Mouse (Mus musculus): ENCODE measurements around the gene Cdk17. TPM values are rescaled to one million over a fixed set of nuclear protein-coding genes. Genes with fewer than 3 reads are reported as not detected.

Gene Cdk17
- 10 to 100 TPM; 28.0 to 28.3 TPM for total RNA-seq (2021)
- long read RNA-seq, experiment 1, transcript Cdk17-201 (17 exons, 3,615 nt), result major isoform, 23 of 32 reads
- long read RNA-seq, experiment 1, partial matches to known transcripts, result 5 of 32 reads
- long read RNA-seq, experiment 1, other reads (novel, unspliced or antisense), result 4 of 32 reads
- long read RNA-seq, experiment 2, transcript Cdk17-201 (17 exons, 3,615 nt), result major isoform, 33 of 47 reads
- long read RNA-seq, experiment 2, partial matches to known transcripts, result 8 of 47 reads
- long read RNA-seq, experiment 2, other reads (novel, unspliced or antisense), result 6 of 47 reads

DNA sequence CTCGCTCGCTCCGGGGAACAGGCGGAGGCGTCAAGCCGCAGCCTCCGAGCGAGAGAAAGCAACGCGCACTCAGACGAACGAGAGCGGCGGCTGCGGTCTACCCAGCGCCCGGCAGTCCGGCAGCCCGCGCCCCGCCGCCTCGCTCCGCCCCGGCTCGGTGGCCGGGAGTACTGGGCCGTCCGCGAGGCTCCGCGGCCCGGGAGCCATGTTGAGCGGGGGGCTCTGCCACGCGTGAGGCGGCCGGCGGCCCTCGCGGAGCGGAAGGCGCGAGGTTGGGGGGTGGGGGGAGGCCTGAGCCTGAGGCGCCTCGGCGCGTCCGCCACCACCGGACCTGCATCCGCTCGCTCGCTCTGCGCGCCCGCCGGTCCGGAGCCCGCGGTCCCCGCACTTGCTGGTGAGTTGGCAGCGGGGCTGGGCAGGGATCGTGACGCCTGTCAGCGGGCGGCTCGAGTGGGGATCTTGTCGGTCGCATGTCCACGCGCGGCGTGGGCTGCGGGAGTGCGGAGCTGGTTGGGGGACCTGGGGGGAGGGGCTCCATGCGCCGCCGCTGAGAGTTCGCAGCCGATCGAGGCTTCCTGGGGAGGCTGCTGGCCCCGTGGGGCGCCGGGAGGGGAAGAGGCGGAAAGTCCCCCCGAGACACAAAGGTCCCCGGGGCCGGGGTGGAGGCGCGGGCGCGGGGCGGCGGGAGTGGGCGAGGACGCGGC is at the start of gene Cdk17:
TSS of gene Cdk17 (plus strand) at position 69 of the 704 bp plus-strand sequence.
- peak; percentile 73 to 79 for DNase-seq
- intact Hi-C loops (cut with DNase I), result loop anchor here (2.0 to 10.0 kb wide), 4 partner anchors 81 to 294 kb away; partner anchors contain the start of gene Lta4h

- intact Hi-C loops (cut with DNase I), result no loop called here
- no peak for DNase-seq
Measured at GRCm38 (mm10) chr10:93111412-93111811, 49.3 kb upstream of the Cdk17 start.

DNA sequence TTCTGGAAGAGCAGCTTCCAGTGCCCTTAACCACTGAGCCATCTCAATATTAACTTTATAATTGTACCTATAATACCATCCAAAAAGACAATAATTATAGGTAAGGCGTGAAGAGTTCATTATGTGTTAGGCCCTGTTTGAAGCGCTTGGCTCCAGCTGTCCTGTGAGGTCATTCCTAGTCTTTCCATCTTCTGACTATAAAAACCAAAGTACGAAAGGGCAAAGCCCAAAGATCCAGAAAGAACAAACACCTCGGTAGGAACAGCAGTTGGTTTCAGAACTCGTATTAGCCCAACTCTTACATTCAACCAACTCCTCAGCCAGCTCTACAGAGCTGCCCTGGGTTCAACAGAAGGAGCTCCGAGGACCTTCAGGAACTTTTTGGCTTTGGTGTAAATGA is 48.7 kb upstream of the Cdk17 start:
- DNase-seq, result no peak
- intact Hi-C loops (cut with DNase I), result no loop called here

DNA sequence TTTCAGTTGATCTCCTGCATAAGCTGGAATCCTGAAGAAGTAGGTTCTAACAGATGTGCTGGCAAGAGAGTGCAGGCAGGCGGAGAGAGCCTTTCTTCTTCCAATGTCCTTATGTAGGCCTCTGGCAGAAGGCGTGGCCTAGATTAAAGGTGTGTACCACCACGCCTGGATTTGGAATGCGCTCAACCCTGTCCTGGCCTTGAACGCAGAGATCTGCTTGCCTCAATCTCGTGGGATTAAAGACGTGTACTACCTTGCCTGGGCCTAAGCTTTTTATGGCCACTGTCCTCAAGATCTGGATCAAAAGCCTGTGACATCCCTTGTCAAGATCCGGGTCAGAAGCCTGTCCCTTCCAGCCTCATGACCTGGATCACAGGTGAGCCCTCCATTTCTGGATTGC is 46.7 kb upstream of the Cdk17 start:
- intact Hi-C loops (cut with DNase I), result no loop called here
- no peak for DNase-seq

DNA sequence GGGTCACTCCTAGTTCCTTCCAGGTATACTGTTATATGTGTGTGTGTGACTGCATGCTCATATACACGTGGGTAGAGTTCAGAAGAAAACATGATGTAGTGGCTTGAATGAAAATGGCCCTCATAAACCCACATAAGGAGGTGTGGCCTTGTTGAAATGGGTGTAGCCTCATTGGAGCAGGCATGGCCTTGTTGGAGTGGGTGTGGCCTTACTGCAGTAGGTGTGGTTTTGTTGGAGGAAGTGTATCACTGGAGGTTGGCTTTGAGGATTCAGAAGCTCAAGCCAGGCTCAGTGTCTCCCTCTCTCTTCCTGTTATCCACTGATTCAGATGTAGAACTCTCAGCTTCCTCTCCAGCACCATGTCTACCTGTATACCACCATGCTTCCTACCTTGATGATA is 45.9 kb upstream of the Cdk17 start:
- intact Hi-C loops (cut with DNase I), result no loop called here

GRCm38 (mm10) chr10:93115743-93116142 is 44.9 kb upstream of the Cdk17 start:
- intact Hi-C loops (cut with DNase I), result no loop called here
- DNase-seq, result no peak

More for the DNA sequence above, 45.9 kb upstream of the Cdk17 start:
- DNase-seq, result no peak

- no peak for DNase-seq
- intact Hi-C loops (cut with DNase I), result no loop called here
Measured at GRCm38 (mm10) chr10:93116636-93117035, 44.0 kb upstream of the Cdk17 start.

GRCm38 (mm10) chr10:93119809-93120208 is 40.9 kb upstream of the Cdk17 start:
- intact Hi-C loops (cut with DNase I), result no loop called here
- DNase-seq, result no peak

DNA sequence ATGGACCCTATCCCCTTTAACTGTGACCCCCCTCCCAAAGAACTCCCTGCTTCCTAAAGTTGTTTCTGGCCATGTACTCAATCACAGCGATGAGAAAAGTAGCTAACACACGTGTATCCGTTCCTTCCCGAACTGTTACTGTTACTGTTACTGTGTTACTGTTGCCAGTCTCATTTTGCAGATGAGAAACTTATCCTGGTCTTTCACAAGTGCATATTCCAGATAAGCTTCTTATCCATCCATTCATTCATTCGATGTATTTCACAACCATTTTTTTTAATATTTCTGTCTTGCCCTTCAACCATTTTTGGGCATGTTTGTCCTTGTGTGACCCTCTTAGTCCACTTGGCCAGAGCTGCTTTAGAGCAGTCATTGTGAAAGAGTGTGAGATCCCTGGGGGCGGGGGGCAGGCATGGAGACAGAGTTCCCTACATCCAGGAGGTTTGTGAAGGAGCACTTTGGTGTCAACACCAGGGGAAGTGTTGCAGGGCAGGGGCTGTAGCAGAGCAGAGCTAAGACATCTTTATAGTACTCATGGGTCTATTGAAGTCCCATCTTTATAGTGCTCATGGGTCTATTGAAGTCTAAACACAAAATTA is 39.3 kb upstream of the Cdk17 start:
- intact Hi-C loops (cut with DNase I), result no loop called here

GRCm38 (mm10) chr10:93122399-93123184 is 38.1 kb upstream of the Cdk17 start:
- intact Hi-C loops (cut with DNase I), result no loop called here
- DNase-seq, result no peak

More for the DNA sequence above, 39.3 kb upstream of the Cdk17 start:
- no peak for DNase-seq

DNA sequence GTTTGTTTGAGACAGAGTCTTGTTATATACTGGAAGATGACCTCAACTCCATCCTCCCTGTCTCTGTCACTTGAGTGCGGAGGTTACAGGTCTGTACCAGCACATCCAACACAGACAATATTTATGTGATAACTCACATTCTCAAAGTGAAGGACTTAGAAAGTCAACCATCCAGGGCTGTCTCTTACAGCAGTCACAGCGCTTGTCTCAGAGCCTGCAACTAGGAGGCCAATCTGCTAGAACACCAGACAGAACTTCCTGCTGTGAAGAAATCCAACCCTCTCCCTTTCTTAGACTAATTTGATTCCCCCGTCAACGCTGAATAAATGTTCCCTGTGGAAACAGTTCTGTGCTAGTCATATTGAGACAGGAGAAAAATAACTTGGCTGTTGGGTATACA is 37.4 kb upstream of the Cdk17 start:
- DNase-seq, result no peak
- intact Hi-C loops (cut with DNase I), result no loop called here

DNA sequence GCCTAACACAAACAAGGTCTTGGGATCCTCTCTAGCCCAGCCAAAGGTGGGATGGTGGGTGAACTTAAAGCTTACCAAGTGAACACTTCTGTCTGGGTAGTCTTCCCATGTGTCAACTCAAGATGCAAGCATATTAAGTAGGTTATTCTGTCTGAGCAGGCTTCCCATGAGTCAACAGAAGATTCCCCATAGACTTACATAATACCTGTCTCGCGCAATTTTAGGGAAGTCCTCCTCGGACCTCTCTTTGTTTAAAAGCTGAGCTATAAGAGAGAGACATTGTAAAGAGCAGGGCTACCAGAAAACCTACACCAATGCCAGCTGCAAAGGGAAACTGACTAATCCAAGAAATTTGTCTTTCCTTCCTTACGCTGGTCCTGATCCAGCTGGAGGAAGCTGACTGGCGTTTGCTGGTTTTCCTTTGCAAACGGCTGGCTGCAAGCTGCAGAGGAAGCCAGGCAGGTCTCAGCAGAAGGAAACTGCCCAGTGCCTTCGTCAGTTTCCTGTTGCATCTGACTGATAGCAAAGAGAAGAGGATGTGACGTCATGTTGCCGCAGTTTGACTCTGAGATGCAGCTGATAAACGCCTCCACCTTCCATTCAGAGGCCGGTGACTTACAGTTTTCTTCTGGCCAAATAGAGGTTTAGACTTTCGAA is 36.6 kb upstream of the Cdk17 start:
- intact Hi-C loops (cut with DNase I), result no loop called here
- DNase-seq, result peak; percentile 56 to 65

GRCm38 (mm10) chr10:93126025-93126424 is 34.6 kb upstream of the Cdk17 start:
- no peak for DNase-seq
- intact Hi-C loops (cut with DNase I), result no loop called here

- intact Hi-C loops (cut with DNase I), result no loop called here
- no peak for DNase-seq
Measured at GRCm38 (mm10) chr10:93128566-93128965, 32.1 kb upstream of the Cdk17 start.

GRCm38 (mm10) chr10:93129345-93129744 is 31.3 kb upstream of the Cdk17 start:
- intact Hi-C loops (cut with DNase I), result no loop called here
- DNase-seq, result no peak

GRCm38 (mm10) chr10:93129904-93130455 is 30.7 kb upstream of the Cdk17 start:
- intact Hi-C loops (cut with DNase I), result no loop called here
- no peak for DNase-seq

DNA sequence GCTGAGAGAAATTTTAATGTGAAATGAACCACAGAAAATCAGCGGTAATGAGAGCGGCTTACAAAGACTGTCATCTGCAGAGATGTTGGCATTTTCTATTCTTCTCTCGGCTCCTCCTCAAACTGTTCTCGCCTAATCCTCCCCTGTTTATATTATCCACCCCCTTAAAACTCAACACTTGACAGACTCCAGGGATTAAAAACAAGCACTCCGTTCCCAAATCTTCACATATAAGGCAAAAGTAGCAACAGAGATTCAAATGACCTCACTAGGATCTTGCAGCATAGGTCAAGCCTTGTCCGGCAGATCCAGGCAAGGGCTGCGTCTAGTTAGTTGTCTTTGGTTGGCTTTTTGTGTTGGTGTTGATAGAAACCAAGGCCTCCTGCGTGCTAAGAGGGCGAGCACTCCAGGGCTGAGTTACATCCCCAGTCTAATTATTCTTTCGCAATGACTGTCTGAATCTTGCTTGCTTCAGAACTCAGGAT is 30.2 kb upstream of the Cdk17 start:
- DNase-seq, result no peak

DNA sequence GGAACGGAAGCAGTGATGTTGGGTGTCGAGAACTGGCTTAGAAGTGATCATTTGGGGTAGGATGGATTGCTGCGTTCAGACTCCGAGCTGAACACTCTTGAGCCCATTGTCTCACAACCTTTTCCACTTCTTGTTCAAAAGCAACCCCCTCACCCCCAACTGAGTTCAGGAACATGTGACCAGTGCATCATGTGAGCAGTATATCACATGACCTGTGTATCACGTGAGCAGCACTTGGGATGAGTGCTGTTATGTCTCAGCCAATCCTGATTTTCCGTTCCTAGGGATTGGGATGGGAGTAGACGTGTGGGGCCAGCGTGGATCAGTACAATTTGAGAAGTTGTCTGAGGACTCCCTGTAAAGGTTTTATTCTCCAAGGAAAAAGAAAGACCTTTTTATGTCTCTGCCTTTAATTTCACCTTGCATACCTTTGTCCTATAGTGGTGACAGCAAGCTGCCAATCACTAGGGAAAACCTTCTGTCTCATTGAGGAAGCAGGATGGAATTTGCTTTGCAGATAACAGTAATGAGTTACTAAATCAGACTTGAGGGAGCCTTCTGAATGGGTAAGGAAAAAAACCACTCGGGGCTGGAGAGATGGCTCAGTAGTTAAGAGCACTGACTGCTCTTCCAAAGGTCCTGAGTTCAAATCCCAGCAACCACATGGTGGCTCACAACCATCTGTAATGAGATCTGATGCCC is 28.7 kb upstream of the Cdk17 start:
- no peak for DNase-seq

More for the DNA sequence above, 30.2 kb upstream of the Cdk17 start:
- intact Hi-C loops (cut with DNase I), result no loop called here

DNA sequence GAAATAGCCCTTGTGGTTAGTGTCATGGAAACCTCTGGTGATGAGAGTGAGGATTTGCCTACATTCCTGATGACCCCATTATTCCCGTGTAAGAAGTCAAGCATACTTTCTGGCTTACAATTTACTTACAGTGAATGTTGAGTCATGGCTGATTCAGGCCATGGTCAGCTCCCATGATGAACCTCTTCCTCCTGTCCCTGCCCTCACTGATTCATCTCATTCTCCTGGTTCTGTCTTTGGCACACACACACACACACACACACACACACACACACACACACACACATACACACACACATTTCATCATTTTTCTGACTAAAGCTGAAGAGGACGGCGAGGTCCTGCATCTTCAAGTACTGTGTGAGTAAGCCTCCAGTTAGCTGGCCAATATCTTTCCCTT is 21.9 kb upstream of the Cdk17 start:
- DNase-seq, result no peak
- intact Hi-C loops (cut with DNase I), result no loop called here

More for the DNA sequence above, 28.7 kb upstream of the Cdk17 start:
- intact Hi-C loops (cut with DNase I), result no loop called here
